Mouse (Mus musculus): ENCODE measurements around the gene Fgd3. TPM values are rescaled to one million over a fixed set of nuclear protein-coding genes. Genes with fewer than 3 reads are reported as not detected.
A peak's percentile ranks its signal among the peaks of the same experiment; 100 is the strongest.

Gene Fgd3
- polyA plus RNA-seq, 1 experiment, result 6.3 TPM

DNA sequence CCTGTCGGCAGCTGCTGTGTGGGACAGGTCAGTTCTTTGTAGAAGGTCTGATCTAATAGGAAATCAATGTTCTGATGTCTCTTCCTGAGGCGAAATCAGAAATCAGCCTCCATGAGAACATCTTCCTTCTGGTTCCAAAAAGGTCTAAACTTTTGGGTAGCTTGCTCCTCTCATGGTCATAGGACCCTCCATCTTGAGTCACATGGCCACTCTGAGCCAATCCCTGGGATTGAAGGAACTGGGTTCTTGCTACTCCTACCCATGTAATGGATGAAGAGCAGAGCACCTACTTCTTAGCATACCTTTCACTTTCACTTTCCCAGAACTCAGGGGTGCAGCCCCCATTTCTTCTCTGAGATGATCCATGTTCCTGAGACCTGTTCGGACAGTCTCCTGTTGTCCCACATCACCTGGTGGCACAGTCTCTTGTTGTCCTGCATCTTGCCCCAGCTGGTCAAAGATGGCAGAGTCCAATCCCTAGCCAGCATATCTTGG is 62.2 kb downstream of the Fgd3 start:
- Histone ChIP-seq H3K27ac (ENCODE audit: insufficient read depth, low read depth, low read length) (no peak overlapping the region), H3K27me3 (replicated peaks; ENCODE audit: control insufficient read depth, insufficient read depth, low read length) (no peaks in the 10 kb centered on the region), H3K4me3 (ENCODE audit: insufficient read depth, low read depth, low read length) (no peak overlapping the region), H3K4me1 (ENCODE audit: control insufficient read depth, insufficient read depth, low read length) (no peaks in the 10 kb centered on the region), H3K36me3 (ENCODE audit: control insufficient read depth, insufficient read depth, low read length) (no peaks in the 10 kb centered on the region)
- no peak for TF ChIP-seq CTCF (conservative IDR thresholded peaks at IDR 0.05; ENCODE audit: insufficient read depth, insufficient read length, low read depth, low read length)
- no peak for TF ChIP-seq POLR2A (IDR thresholded peaks at IDR 0.05; ENCODE audit: low read depth, low read length)
- DNase-seq, result no peak
- 74% methylated on average over 3 of the region's 3 CpGs for WGBS

DNA sequence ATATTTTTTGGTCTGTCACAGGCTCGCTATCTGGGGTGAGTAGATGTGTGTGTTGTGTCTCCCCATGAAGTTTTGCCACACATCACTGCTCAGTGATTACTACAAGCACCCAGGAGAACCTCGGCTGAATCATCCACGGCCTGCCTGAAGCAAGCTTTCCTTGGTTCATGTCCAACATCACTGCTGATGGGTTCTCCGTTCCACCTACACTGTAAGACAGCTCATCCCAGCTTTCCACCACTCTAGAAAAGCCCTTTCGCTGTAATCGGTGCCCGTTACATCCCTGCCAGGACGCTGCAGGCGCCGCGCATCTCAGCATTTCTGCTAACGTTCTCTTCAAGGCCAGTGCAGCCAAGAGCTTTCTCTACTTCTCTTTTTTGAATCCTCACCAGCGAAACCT is 67.4 kb downstream of the Fgd3 start:
- H3K36me3 ChIP-seq (ENCODE audit: control insufficient read depth, insufficient read depth, low read length), result no peaks in the 10 kb centered on the region
- no peak for DNase-seq
- H3K27me3 ChIP-seq (replicated peaks; ENCODE audit: control insufficient read depth, insufficient read depth, low read length), result no peaks in the 10 kb centered on the region
- H3K4me3 ChIP-seq (ENCODE audit: insufficient read depth, low read depth, low read length), result no peak overlapping the region
- H3K4me1 ChIP-seq (ENCODE audit: control insufficient read depth, insufficient read depth, low read length), result peaks cover 14% of the 10 kb centered on the region; the same call in 1 of the 2 replicates
- no peak overlapping the region for H3K27ac ChIP-seq (ENCODE audit: insufficient read depth, low read depth, low read length)
- TF ChIP-seq POLR2A (IDR thresholded peaks at IDR 0.05; ENCODE audit: low read depth, low read length) (no peak), CTCF (conservative IDR thresholded peaks at IDR 0.05; ENCODE audit: insufficient read depth, insufficient read length, low read depth, low read length) (no peak)
- 85% methylated on average over 13 of the region's 13 CpGs for WGBS

DNA sequence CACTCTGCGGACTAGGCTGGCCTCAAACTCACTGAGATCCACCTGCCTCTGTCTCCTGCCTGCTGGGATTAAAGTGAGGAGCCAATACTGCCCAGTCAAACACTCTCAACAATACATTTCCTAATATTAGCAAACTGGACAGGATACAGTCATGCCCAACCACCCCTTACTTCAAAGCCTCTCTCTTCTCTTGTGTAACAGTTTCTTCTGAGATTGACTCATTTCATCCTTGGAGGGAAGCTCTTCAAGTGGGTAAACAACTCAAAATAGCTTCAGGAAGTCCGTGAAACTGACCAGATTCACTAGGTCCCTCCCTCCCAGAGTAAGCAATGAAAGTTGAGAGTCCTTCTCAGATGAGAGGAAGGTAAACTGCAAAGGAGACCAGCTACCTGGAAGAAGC is 68.0 kb downstream of the Fgd3 start:
- no peak for DNase-seq
- WGBS, result 68% methylated on average over 2 of the region's 2 CpGs
- peaks cover 14% of the 10 kb centered on the region; the same call in 1 of the 2 replicates for H3K4me1 ChIP-seq (ENCODE audit: control insufficient read depth, insufficient read depth, low read length)

DNA sequence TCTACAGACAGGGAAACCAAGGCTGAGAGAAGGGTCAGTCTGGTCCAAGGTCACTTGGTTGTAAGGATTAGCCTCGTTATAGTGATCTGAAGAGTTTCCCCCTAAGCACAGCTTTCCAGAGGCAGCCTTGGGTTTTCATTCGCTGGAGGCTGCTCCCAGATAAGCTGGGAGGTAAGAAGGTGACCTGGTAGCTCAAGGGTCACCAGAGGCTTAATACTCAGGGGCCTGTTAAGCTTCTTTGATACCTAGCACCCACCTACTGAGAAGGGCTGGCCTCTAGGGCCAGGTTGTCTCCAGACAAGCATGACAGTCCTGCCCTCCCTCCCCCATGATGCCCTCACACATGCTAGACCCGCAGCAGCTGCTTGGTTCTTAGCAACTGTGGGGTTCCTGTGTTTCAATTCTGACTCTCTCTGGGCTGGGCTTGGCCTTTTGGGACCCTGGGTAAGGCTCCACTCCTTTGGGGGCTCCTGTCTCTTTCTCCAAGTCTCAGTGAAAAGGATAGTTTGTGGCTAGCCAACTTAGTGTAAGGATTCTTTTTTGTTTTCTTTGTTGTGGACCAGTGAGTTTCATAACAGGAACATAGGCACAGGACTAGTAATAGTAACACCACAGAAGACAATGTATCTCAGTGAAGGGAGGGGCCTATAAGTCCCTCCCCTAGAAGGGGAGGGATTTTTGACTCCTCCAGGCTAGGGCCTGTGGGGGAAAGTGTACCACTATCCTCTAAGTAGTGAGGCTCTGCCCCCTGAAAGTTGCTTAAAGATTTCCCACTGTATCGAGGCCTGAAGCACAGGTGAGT is 69.2 kb downstream of the Fgd3 start:
- peaks cover 14% of the 10 kb centered on the region; the same call in 1 of the 2 replicates for H3K4me1 ChIP-seq (ENCODE audit: control insufficient read depth, insufficient read depth, low read length)
- DNase-seq, result no peak
- H3K36me3 ChIP-seq (ENCODE audit: control insufficient read depth, insufficient read depth, low read length), result no peaks in the 10 kb centered on the region
- H3K4me3 ChIP-seq (ENCODE audit: insufficient read depth, low read depth, low read length), result no peak overlapping the region
- WGBS, result 58% methylated on average over 4 of the region's 4 CpGs
- no peaks in the 10 kb centered on the region for H3K27me3 ChIP-seq (replicated peaks; ENCODE audit: control insufficient read depth, insufficient read depth, low read length)
- no peak overlapping the region; the same call in 1 of the 2 replicates for H3K27ac ChIP-seq (ENCODE audit: insufficient read depth, low read depth, low read length)
- TF ChIP-seq CTCF (conservative IDR thresholded peaks at IDR 0.05; ENCODE audit: insufficient read depth, insufficient read length, low read depth, low read length) (no peak), POLR2A (IDR thresholded peaks at IDR 0.05; ENCODE audit: low read depth, low read length) (no peak)

More for the DNA sequence above, 68.0 kb downstream of the Fgd3 start:
- Histone ChIP-seq H3K4me3 (ENCODE audit: insufficient read depth, low read depth, low read length) (no peak overlapping the region), H3K27ac (ENCODE audit: insufficient read depth, low read depth, low read length) (no peak overlapping the region), H3K27me3 (replicated peaks; ENCODE audit: control insufficient read depth, insufficient read depth, low read length) (no peaks in the 10 kb centered on the region), H3K36me3 (ENCODE audit: control insufficient read depth, insufficient read depth, low read length) (no peaks in the 10 kb centered on the region)
- TF ChIP-seq POLR2A (IDR thresholded peaks at IDR 0.05; ENCODE audit: low read depth, low read length) (no peak), CTCF (conservative IDR thresholded peaks at IDR 0.05; ENCODE audit: insufficient read depth, insufficient read length, low read depth, low read length) (no peak)

DNA sequence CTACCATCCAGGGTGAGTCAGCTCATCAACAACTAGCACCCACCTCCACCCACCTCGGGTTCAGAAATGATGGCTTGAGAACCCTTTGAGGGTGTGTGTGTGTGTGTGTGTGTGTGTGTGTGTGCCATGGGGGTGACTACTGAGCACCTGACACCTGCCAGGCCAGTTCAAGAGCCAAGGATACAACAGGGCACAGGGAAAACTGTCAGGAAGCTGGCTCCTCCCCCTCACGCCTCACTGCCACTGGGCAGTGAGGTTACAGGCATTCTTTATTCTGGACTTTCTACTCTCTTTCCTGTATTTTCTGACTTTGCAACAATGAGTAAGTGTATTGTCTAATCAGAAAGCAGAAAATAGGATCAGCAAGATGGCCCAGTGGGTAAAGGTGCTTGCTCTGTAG is 70.5 kb downstream of the Fgd3 start:
- TF ChIP-seq CTCF (conservative IDR thresholded peaks at IDR 0.05; ENCODE audit: insufficient read depth, insufficient read length, low read depth, low read length) (no peak), POLR2A (IDR thresholded peaks at IDR 0.05; ENCODE audit: low read depth, low read length) (no peak)
- Histone ChIP-seq H3K36me3 (ENCODE audit: control insufficient read depth, insufficient read depth, low read length) (no peaks in the 10 kb centered on the region), H3K4me1 (ENCODE audit: control insufficient read depth, insufficient read depth, low read length) (peaks cover 19% of the 10 kb centered on the region; the same call in 1 of the 2 replicates), H3K27me3 (replicated peaks; ENCODE audit: control insufficient read depth, insufficient read depth, low read length) (no peaks in the 10 kb centered on the region), H3K27ac (ENCODE audit: insufficient read depth, low read depth, low read length) (peak overlapping the region; percentile 82), H3K4me3 (ENCODE audit: insufficient read depth, low read depth, low read length) (no peak overlapping the region)
- WGBS, result 51% methylated on average over 2 of the region's 2 CpGs
- peak; percentile 93 for DNase-seq

DNA sequence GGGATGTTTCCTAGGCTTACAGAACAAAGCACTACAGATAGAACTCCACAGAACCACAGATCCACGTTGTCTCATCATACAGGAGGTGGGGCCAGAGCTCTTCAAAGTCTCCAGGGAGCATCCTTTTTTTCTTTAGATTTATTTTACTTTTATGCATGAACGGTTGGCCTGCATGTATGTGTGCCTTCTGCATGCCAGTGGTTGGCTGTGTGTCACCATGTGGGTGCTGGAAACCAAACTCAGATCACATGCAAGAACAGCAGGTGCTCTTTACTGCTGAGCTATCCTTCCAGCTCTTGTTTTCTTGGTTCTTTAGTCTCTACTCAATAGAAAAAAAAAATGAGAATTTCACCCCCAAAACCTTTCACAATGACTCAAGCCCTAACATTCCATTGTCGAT is 71.2 kb downstream of the Fgd3 start:
- TF ChIP-seq CTCF (conservative IDR thresholded peaks at IDR 0.05; ENCODE audit: insufficient read depth, insufficient read length, low read depth, low read length) (no peak), POLR2A (IDR thresholded peaks at IDR 0.05; ENCODE audit: low read depth, low read length) (no peak)
- peaks cover 20% of the 10 kb centered on the region; the same call in 1 of the 2 replicates for H3K4me1 ChIP-seq (ENCODE audit: control insufficient read depth, insufficient read depth, low read length)
- 52% methylated on average over 3 of the region's 3 CpGs for WGBS
- H3K4me3 ChIP-seq (ENCODE audit: insufficient read depth, low read depth, low read length), result no peak overlapping the region
- H3K27me3 ChIP-seq (replicated peaks; ENCODE audit: control insufficient read depth, insufficient read depth, low read length), result no peaks in the 10 kb centered on the region
- no peak for DNase-seq
- H3K27ac ChIP-seq (ENCODE audit: insufficient read depth, low read depth, low read length), result no peak overlapping the region
- no peaks in the 10 kb centered on the region for H3K36me3 ChIP-seq (ENCODE audit: control insufficient read depth, insufficient read depth, low read length)

DNA sequence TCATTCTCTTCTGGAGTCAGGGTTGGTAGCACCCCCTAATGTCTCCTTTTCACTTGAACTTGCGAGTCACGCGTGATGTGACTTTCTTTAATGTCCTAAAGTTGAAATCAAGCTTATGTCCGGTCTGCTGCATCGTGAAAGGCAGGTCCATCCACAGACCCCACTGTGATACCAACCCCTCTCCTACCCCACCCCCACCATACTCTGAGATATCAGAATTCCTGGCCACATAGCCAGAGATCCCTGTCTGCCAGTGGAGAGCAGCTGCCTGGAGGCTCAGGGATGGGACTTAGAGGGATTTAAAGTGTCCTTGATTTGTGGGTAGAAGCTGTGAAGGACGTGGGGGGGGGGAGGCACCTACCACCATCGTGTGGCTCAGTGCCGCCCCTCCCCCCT is 71.6 kb downstream of the Fgd3 start, which contains the start of gene Susd3:
Gene Susd3 (minus strand): TSS at position 240 of the 396 bp plus-strand sequence.
- Histone ChIP-seq H3K36me3 (ENCODE audit: control insufficient read depth, insufficient read depth, low read length) (no peaks in the 10 kb centered on the region), H3K4me1 (ENCODE audit: control insufficient read depth, insufficient read depth, low read length) (peaks cover 20% of the 10 kb centered on the region; the same call in 1 of the 2 replicates), H3K27ac (ENCODE audit: insufficient read depth, low read depth, low read length) (peak within 1 kb of the TSS; percentile 82), H3K27me3 (replicated peaks; ENCODE audit: control insufficient read depth, insufficient read depth, low read length) (no peaks in the 10 kb centered on the region), H3K4me3 (ENCODE audit: insufficient read depth, low read depth, low read length) (peak within 1 kb of the TSS; percentile 82)
- WGBS, result 19% methylated on average over 7 of the region's 8 CpGs
- TF ChIP-seq CTCF (conservative IDR thresholded peaks at IDR 0.05; ENCODE audit: insufficient read depth, insufficient read length, low read depth, low read length) (no peak), POLR2A (IDR thresholded peaks at IDR 0.05; ENCODE audit: low read depth, low read length) (no peak)
- no peak for DNase-seq
